Mouse (Mus musculus) CH12.LX (cell line): ENCODE data around the gene Ogfod2. TPM values are rescaled to one million over a fixed set of nuclear protein-coding genes. Genes with fewer than 3 reads are reported as not detected.

Experiments
- DNase-seq: peaks from one replicate; pipeline ENCODE4 v3.0.0-alpha.2; 2013; ENCODE audit errors: extremely low read depth
- H3K27ac ChIP-seq: 2 replicates; pipeline ENCODE4 v1.5.1; 2012; ENCODE audit warnings: low read depth, mild to moderate bottlenecking, control low read depth, moderate library complexity; ENCODE audit not compliant: insufficient read depth
- H3K27me3 ChIP-seq: replicated peaks from 2 replicates; pipeline ENCODE3; 2012; ENCODE audit warnings: inconsistent platforms
- H3K36me3 ChIP-seq, 2 experiments: replicated peaks in 1 of 2; 2 replicates each; pipeline versions ENCODE3 to v1.6.1; 2012; ENCODE audit warnings: inconsistent platforms in 1 of 2, low read length in 1 of 2, mild to moderate bottlenecking in 1 of 2, mixed read lengths in 1 of 2, moderate library complexity in 1 of 2; ENCODE audit not compliant: control insufficient read depth in 1 of 2, insufficient read depth in 1 of 2
- H3K4me1 ChIP-seq, 2 experiments: 2 replicates each; pipeline ENCODE4 v1.6.1; 2012; ENCODE audit warnings: inconsistent platforms in 1 of 2, moderate library complexity in 1 of 2; ENCODE audit not compliant: insufficient read depth in 2 of 2, control insufficient read depth in 1 of 2
- H3K4me2 ChIP-seq: 2 replicates; pipeline ENCODE4 v1.6.1; 2012; ENCODE audit warnings: low read depth, mild to moderate bottlenecking, control low read depth; ENCODE audit not compliant: poor library complexity, insufficient read depth, severe bottlenecking
- H3K4me3 ChIP-seq, 3 experiments: fragments of 150-350 bp in 1 of 3; sonication (generic) in 1 of 3; replicated peaks in 1 of 3; 2 replicates each; pipeline versions ENCODE3 to v1.5.1; 2011 to 2012; ENCODE audit warnings: low read depth in 2 of 3, low read length in 2 of 3, mild to moderate bottlenecking in 2 of 3, moderate library complexity in 2 of 3, control low read depth in 1 of 3, improper control_type of control experiment in 1 of 3, inconsistent platforms in 1 of 3, mixed read lengths in 1 of 3; ENCODE audit not compliant: poor library complexity in 1 of 3
- H3K79me2 ChIP-seq: replicated peaks from 2 replicates; pipeline ENCODE4 v1.6.1; 2012; ENCODE audit warnings: mild to moderate bottlenecking, moderate library complexity; ENCODE audit not compliant: control insufficient read depth, poor library complexity, insufficient read depth, severe bottlenecking; ENCODE audit errors: extremely low read depth
- H3K9ac ChIP-seq: 2 replicates; pipeline ENCODE4 v1.6.1; 2012; ENCODE audit warnings: low read depth, mild to moderate bottlenecking, control low read depth, moderate library complexity; ENCODE audit not compliant: insufficient read depth
- H3K9me3 ChIP-seq: replicated peaks from 2 replicates; pipeline ENCODE3; 2012; ENCODE audit warnings: low read length, inconsistent platforms, mixed read lengths
- CHD1 ChIP-seq: IDR thresholded peaks from 2 replicates; pipeline ENCODE4 v1.6.1; 2012; ENCODE audit warnings: low read depth, low read length, improper control_type of control experiment, inconsistent platforms
- CHD2 ChIP-seq: IDR thresholded peaks from 2 replicates; pipeline ENCODE4 v1.6.1; 2011; ENCODE audit warnings: low read length, improper control_type of control experiment
- CTCF ChIP-seq, 2 experiments: IDR thresholded peaks in 1 of 2; conservative IDR thresholded peaks in 1 of 2; 2 replicates each; pipeline ENCODE4 v1.5.1; 2011 to 2012; ENCODE audit warnings: low read depth in 2 of 2, low read length in 2 of 2, improper control_type of control experiment in 1 of 2, inconsistent platforms in 1 of 2, mild to moderate bottlenecking in 1 of 2, moderate library complexity in 1 of 2
- E2F4 ChIP-seq: IDR thresholded peaks from 2 replicates; pipeline ENCODE4 v1.6.1; 2011; ENCODE audit warnings: low read depth, low read length, improper control_type of control experiment; ENCODE audit not compliant: insufficient replicate concordance
- ELF1 ChIP-seq: IDR thresholded peaks from 2 replicates; pipeline ENCODE4 v1.6.1; 2014; ENCODE audit warnings: low read depth, mild to moderate bottlenecking, inconsistent platforms, low read length, improper control_type of control experiment
- EP300 ChIP-seq: IDR thresholded peaks from 2 replicates; pipeline ENCODE4 v1.6.1; 2011; ENCODE audit warnings: low read length, improper control_type of control experiment
- ETS1 ChIP-seq: conservative IDR thresholded peaks from 2 replicates; pipeline ENCODE4 v1.6.1; 2012; ENCODE audit warnings: low read depth, mild to moderate bottlenecking, inconsistent platforms, low read length, improper control_type of control experiment, moderate library complexity
- GABPA ChIP-seq: IDR thresholded peaks from 2 replicates; pipeline ENCODE4 v1.6.1; 2012; ENCODE audit warnings: low read depth, low read length, improper control_type of control experiment, inconsistent platforms; ENCODE audit not compliant: insufficient replicate concordance
- IRF4 ChIP-seq: IDR thresholded peaks from 2 replicates; pipeline ENCODE4 v1.6.1; 2014; ENCODE audit warnings: low read depth, mild to moderate bottlenecking, inconsistent platforms, low read length, improper control_type of control experiment
- JUN ChIP-seq: IDR thresholded peaks from 2 replicates; pipeline ENCODE4 v1.6.1; 2011; ENCODE audit warnings: low read depth, mild to moderate bottlenecking, low read length, improper control_type of control experiment, moderate library complexity; ENCODE audit not compliant: insufficient read depth
- JUND ChIP-seq: conservative IDR thresholded peaks from 2 replicates; pipeline ENCODE4 v1.6.1; 2011; ENCODE audit warnings: low read depth, low read length, improper control_type of control experiment
- MAFK ChIP-seq: IDR thresholded peaks from 2 replicates; pipeline ENCODE4 v1.6.1; 2011; ENCODE audit warnings: low read length, improper control_type of control experiment; ENCODE audit not compliant: insufficient replicate concordance
- MEF2A ChIP-seq: IDR thresholded peaks from 2 replicates; pipeline ENCODE4 v1.6.1; 2014; ENCODE audit warnings: low read depth, mild to moderate bottlenecking, inconsistent platforms, low read length, improper control_type of control experiment, borderline replicate concordance
- NRF1 ChIP-seq: IDR thresholded peaks from 2 replicates; pipeline ENCODE4 v1.6.1; 2014; ENCODE audit warnings: low read depth, mild to moderate bottlenecking, inconsistent platforms, low read length, improper control_type of control experiment, moderate library complexity
- PAX5 ChIP-seq: IDR thresholded peaks from 2 replicates; pipeline ENCODE4 v1.6.1; 2012; ENCODE audit warnings: low read length, inconsistent platforms, mixed read lengths
- POLR2A ChIP-seq: IDR thresholded peaks from 2 replicates; pipeline ENCODE4 v1.6.1; 2011; ENCODE audit warnings: low read depth, mild to moderate bottlenecking, improper control_type of control experiment, low read length
- POLR2AphosphoS2 ChIP-seq: IDR thresholded peaks from 2 replicates; pipeline ENCODE4 v1.6.1; 2011; ENCODE audit warnings: low read depth, low read length, improper control_type of control experiment
- SIN3A ChIP-seq: IDR thresholded peaks from 2 replicates; pipeline ENCODE4 v1.6.1; 2012; ENCODE audit warnings: low read length, improper control_type of control experiment, inconsistent platforms
- SMC3 ChIP-seq: IDR thresholded peaks from 2 replicates; pipeline ENCODE4 v1.6.1; 2011; ENCODE audit warnings: low read depth, low read length, improper control_type of control experiment
- TCF12 ChIP-seq: IDR thresholded peaks from 2 replicates; pipeline ENCODE4 v1.6.1; 2014; ENCODE audit warnings: low read depth, mild to moderate bottlenecking, inconsistent platforms, low read length, improper control_type of control experiment
- UBTF ChIP-seq: IDR thresholded peaks from 2 replicates; pipeline ENCODE4 v1.6.1; 2012; ENCODE audit warnings: low read depth, mild to moderate bottlenecking, inconsistent platforms, low read length, improper control_type of control experiment, moderate library complexity
- USF1 ChIP-seq: IDR thresholded peaks from 2 replicates; pipeline ENCODE4 v1.6.1; 2014; ENCODE audit warnings: low read depth, mild to moderate bottlenecking, inconsistent platforms, low read length, improper control_type of control experiment
- USF2 ChIP-seq: conservative IDR thresholded peaks from 2 replicates; pipeline ENCODE4 v1.6.1; 2011; ENCODE audit warnings: low read depth, low read length, improper control_type of control experiment
- ZC3H11A ChIP-seq: IDR thresholded peaks from 2 replicates; pipeline ENCODE4 v1.6.1; 2012; ENCODE audit warnings: low read depth, mild to moderate bottlenecking, inconsistent platforms, low read length, improper control_type of control experiment
- ZMIZ1 ChIP-seq: IDR thresholded peaks from 2 replicates; pipeline ENCODE4 v1.6.1; 2012; ENCODE audit warnings: low read depth, mild to moderate bottlenecking, inconsistent platforms, low read length, improper control_type of control experiment
- ZNF384 ChIP-seq: IDR thresholded peaks from 2 replicates; pipeline ENCODE4 v1.6.1; 2012; ENCODE audit warnings: low read depth, low read length, improper control_type of control experiment, inconsistent platforms
- dilution Hi-C: fragments of 300-500 bp; cut with MboI; formaldehyde crosslinking; loops from 2 replicates; pipeline ENCODE4 v1.14.3; 2020; ENCODE audit warnings: low sequenced_read_pairs; ENCODE audit not compliant: extremely low pct_unique_long_range_greater_than_20kb, extremely low pct_ligation_motif_present
- in situ Hi-C: fragments of 300-500 bp; cut with MboI; formaldehyde crosslinking; loops from 3 replicates; pipeline ENCODE4 v1.14.3; 2019; ENCODE audit warnings: low sequenced_read_pairs, low pct_ligation_motif_present, low pct_unique_long_range_greater_than_20kb, mixed read lengths
- polyA plus RNA-seq: library from polyadenylated mRNA; unstranded; fragments of >175 nt; gene quantifications from 2 replicates; pipeline ENCODE4 v1.2.1, GENCODE M21; 2012; ENCODE audit warnings: low read depth; ENCODE audit not compliant: insufficient read length
- total RNA-seq, 2 experiments: library from RNA; depleted of rRNA; stranded (reverse); fragments of 300-350 nt in 1 of 2; fragments of >200 nt in 1 of 2; gene quantifications; 2 replicates each; pipeline ENCODE4 v1.2.3; 2012 to 2014

The Ogfod2 gene
- total and polyA plus RNA-seq, 3 experiments: 19.3 to 25.5 (median 24.0) TPM

DNA sequence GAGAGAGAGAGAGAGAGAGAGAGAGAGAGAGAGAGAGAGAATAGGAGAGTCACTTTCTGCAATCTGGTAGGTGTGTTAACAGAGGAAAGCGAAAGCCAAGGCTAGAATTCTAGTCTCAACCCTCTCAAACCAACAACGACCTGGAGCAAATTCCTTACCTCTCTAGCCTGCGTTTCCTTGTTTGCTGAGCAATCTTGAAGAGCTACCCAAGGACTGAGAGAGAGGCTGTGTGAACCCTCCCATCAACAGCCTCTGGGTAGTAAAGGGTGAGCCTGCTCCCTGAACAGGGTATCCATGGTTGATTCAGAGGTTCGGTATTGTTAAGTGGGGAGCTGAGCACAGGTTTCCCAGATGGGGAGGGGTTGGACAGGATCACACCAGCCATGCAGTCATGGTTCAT is 40.6 kb downstream of the Ogfod2 start:
- H3K27me3 ChIP-seq: no peaks in the 10 kb centered on the region
- DNase-seq: no peak
- no peaks in the 10 kb centered on the region for H3K9me3 ChIP-seq
- dilution Hi-C loops: no loop called here
- in situ Hi-C loops: loop anchor here (5.0 kb wide), 1 partner anchor 35 kb away; the partner anchor contains the start of gene Arl6ip4
- H3K4me3 ChIP-seq: no peak overlapping the region
- H3K4me2 ChIP-seq: no peak overlapping the region
- no peak overlapping the region for H3K9ac ChIP-seq
- no peaks in the 10 kb centered on the region for H3K4me1 ChIP-seq
- no peak for TF ChIP-seq ZNF384
- TF ChIP-seq PAX5: no peak
- TF ChIP-seq SIN3A: no peak
- TF ChIP-seq E2F4: no peak
- TF ChIP-seq USF1: no peak
- TF ChIP-seq EP300: no peak
- TF ChIP-seq GABPA: no peak
- TF ChIP-seq ETS1: no peak
- TF ChIP-seq JUND: no peak
- no peak for TF ChIP-seq JUN
- no peak for TF ChIP-seq MAFK
- no peak for TF ChIP-seq CTCF (conservative IDR thresholded peaks at IDR 0.05 in 1 of 2, IDR thresholded peaks at IDR 0.05 in 1 of 2; ENCODE audit: low read depth in 2 of 2, low read length in 2 of 2)
- TF ChIP-seq TCF12: no peak
- no peak for TF ChIP-seq POLR2AphosphoS2
- TF ChIP-seq IRF4: no peak
- no peak for TF ChIP-seq UBTF
- peaks cover 0 to 29% of the 10 kb centered on the region in 2 experiments for H3K36me3 ChIP-seq
- no peaks in the 10 kb centered on the region for H3K79me2 ChIP-seq
- H3K27ac ChIP-seq: no peak overlapping the region

DNA sequence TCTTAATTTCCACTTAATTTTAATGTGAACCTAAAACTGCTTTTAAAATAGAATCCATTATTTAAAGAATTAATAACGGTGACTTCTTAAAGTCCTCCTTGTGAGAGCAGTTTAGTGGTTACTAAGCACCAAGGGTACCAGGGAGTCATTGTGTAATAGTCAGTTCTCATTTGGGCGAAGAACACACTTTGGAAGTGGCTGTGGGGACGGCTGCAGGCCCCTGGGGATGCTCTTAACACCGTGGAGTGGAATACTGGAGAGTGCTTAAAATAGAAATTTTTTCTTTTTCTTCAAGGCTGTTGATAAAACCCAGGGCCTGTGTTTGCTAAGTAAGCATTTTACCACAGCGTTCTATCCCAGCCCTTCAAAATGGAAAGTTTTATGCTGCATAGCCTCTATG is 43.8 kb downstream of the Ogfod2 start:
- Histone ChIP-seq H3K27me3 (no peaks in the 10 kb centered on the region), H3K4me2 (no peak overlapping the region), H3K4me3 (no peak overlapping the region), H3K4me1 (no peaks in the 10 kb centered on the region), H3K36me3 (peaks cover 0 to 19% of the 10 kb centered on the region in 2 experiments), H3K9me3 (no peaks in the 10 kb centered on the region), H3K9ac (no peak overlapping the region), H3K27ac (no peak overlapping the region), H3K79me2 (no peaks in the 10 kb centered on the region)
- in situ Hi-C loops: no loop called here
- dilution Hi-C loops: no loop called here
- TF ChIP-seq GABPA (no peak), ELF1 (no peak), CHD1 (no peak), USF2 (no peak), POLR2AphosphoS2 (no peak), USF1 (no peak), MEF2A (no peak), CHD2 (no peak), SMC3 (no peak), POLR2A (no peak), ZC3H11A (no peak), ZMIZ1 (no peak), NRF1 (no peak)
- no peak for DNase-seq
